Mouse (Mus musculus) skeletal muscle tissue, adult 2 months (tissue): ENCODE data around the gene Ppp1r27.
"Not testable (repeated sequence)": the region's sequence is repeated elsewhere in the genome, so short reads cannot be mapped to it uniquely, and the experiment has no call there.

Experiments
- DNase-seq: peaks from one replicate; pipeline ENCODE4 v3.0.0-alpha.2; 2012; ENCODE audit warnings: low read depth, low spot score

Gene Ppp1r27

DNA sequence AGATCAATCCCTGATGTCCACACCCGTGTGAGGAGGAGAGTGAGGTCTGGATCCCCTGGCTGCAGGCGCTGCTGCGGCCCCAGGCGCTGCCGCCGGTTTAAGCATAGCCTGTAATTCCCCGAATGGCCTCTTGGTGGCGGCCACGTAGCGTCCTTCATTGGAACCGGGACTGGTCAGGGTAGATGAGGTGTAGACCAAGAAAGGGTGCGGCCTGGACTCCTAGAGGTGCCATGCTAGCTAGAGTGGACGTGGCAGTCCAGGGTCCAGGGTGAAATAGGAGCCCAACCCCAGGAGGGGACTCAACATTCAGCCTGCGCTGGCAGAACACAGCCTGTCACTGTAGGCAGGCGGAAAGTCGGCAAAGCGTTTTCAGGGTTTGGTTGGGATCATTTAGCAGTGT lies 35.3 kb downstream of the Ppp1r27 start:
- DNase-seq = peak; percentile 77

DNA sequence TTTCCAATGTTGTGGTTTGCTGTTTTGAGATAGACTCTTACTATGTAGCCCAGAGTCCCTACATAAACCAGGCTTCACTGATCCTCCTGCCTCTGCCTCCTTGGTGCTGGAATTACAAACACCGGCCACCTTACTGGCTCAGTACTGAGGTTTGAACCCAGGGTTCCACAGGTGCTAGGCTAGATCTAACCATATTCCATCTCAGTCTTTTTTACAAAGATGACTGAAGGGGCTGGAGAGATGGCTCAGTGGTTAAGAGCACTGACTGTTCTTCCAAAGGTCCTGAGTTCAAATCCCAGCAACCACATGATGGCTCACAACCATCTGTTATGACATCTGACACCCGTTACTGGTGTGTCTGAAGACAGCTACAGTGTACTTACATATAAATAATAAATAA lies 36.7 kb downstream of the Ppp1r27 start:
- not testable (repeated sequence) for DNase-seq

DNA sequence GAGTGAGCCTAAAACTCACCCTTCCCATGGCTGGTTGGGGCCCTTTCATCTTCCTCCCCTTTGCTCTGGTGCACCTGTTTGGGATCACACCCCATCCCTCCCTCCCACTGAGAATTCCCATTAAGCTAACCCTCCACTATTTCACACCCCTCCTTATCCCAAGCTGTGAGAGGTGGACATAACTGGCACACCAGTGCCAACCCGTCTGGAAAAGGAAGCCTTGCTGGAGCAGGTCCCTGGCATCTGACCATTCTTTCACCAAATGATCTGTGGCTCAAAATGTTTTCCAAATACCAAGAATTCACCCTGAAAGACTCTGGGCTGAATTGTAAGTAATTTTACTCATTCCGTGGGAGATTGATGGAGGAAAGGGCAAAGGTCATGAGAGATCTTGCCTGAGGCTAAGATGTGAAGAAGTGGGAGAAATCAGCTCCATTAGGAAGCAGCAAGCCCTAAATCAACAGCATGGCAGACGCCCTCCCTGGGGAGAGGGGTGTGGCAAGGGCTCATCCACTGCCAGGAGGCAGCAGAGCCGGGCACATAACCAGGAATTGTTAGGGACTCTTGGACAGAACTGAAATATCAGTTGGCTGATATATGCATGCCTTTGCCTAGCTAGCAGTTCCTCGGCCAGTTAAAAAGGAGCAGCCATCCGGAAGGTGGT lies 38.0 kb downstream of the Ppp1r27 start:
- DNase-seq = no peak

DNA sequence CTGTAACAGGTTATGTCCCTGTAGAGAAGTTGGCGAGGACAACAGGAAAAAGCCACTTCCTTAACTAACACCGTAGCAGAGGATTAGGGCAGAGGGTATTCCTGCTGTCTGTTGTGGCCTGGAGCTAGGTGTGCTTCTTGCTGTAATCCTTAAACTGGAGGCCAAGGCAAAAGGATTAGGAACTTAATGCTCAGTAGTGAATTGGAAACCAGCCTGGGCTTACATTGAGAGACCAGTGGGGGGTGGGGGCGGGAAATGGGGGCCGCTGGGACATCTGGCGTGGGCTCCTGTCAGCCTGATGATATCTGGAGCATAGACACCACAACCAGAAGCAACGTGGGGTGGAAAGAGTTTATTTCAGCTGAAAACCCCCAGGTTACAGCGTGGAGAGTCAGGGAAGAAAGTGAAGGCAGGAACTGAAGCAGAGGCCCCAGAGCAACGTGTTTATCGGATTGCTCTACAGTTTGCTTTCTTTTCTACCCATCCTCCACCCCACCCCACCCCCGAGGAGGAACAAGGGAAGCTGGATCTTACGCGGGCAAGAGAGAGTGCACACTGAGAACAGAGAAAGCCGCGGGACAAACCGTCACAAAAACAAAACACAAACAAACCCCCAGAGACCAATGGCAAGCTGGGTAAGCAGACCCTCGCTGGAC lies 40.4 kb downstream of the Ppp1r27 start:
- DNase-seq = no peak

DNA sequence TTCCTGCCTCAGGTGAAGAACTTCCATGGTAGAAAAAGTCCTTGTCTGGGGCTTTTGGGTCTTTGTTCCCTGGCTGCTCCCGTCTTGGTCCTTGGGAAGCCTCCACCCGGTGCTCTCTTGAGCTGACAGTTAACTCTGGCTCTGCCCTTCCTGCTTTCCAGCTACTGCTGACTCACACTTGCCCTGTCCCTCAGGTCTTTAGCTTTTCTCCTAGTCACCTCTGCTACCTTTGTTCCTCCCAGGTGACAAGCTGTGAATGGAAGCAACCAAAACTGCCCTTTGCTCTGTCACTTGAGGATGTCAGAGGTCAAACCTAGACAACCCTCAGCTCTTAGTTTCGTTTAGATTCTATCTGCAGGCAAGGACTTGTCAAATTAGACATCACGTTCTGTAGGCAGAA lies 41.0 kb downstream of the Ppp1r27 start:
- DNase-seq = no peak

DNA sequence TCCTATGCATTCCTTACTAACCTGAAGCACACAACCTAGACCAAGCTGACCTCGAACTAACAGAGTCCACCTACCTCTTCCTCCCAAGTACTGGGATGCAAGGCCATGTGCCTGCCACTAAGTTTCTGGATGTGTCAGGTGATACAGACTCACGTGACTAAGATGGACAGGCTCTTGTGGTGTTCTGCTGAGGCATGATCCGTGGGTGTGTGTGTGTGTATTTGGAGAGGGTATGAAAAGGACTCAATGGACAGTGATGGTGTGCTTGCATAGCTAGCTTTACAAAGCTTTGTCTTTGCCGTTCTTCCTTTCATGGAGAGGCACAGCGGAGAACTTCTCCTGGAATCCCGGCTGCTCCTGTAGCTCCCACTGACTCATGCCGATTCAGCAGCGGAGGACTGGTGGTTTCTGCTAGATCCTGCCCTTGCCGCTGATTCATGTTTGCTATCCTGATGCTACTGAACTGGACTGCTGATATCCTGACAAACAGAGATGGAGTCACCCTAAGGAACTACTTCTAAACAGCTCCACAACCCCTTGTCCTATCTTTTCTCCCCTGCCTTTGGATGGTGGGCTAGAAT lies 42.6 kb downstream of the Ppp1r27 start:
- DNase-seq = no peak

DNA sequence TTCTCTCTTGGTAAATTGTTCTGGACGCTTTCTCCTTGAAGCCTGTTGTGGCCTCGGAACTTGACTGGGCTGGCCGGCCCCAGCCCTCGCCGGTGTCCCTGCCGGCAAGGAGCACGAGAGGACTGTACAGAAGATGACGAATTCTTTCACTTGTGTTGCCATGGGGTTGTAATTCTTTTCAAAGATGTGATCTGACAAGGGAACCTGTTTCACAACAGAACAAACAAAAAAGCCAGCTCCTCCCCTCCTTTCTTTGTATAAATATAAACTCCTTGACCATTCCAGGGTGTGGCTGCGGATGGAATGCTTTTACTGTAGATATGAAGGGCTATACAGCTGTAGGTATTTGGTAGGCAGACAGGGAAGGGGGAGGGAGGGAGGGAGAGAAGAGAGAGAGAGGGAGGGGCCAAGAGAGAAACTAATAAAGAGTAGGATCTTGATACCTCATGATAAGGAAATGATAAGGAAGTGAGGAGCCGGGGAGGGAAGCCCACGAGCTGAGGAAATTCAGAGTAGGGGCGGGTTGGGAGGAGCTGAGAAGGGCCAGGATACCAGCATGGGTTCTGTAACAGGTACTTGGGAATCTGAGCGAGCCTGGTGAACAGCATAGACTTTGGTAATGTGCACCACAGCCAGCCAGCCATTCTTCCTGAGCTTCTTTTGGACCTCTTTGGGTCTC lies 43.2 kb downstream of the Ppp1r27 start:
- DNase-seq = no peak

DNA sequence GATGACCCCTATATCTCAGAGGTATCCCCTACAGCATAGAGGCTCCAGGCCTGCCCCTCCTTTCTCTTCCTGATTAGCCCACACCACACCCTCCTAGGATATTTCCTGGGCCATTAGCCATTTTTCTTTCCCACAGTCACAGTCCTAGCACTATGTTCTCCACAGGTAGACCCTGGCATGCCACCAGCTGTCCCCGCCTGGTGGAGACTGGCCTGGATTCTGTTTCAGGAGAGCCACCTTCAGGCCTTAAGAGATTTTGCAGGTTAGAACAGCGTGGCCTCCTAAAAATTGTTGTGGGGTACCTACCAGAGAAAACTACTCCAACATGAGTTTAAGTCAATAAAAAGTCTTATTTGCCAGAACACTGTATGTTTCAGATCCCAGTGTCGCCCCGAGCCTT lies 44.0 kb downstream of the Ppp1r27 start:
- no peak for DNase-seq

DNA sequence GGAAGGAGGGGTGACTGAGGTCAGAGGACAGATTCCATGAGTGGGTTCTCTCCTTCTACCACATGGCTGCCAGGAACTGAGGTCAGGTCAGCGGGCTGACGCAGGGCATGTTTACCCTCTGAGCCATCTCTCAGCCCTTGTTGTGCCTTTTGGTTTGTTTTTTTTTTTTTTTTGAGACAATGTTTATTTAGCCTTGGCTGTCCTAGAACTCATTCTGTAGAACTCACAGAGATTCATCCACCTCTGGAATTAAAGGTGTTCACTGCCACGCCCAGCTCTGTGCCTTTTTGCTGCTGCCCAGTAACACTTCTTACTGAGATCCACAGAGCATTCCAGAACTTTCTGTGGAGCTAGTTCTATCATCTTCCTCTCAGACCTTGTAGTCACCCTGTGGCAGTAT lies 45.3 kb downstream of the Ppp1r27 start:
- DNase-seq = no peak

DNA sequence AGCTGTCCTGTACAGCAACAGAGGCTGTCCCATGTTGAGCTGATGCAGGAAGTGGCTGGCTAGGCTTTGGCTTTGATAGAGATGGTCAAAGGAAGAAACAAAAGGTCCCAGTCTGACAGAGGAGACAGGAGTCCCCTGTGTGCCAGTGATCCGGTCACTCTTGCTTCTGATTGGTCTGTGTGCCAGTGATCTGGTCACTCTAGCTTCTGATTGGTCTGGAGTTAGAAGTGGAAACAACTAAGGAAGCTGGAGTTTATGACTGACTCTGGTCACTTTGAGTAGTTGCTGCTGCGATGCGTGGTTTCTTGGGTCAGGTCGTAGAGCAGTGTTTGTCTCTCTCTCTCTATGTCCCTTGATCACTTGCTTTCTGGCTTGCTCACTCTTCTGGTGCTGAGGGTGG lies 49.2 kb downstream of the Ppp1r27 start:
- DNase-seq = no peak

DNA sequence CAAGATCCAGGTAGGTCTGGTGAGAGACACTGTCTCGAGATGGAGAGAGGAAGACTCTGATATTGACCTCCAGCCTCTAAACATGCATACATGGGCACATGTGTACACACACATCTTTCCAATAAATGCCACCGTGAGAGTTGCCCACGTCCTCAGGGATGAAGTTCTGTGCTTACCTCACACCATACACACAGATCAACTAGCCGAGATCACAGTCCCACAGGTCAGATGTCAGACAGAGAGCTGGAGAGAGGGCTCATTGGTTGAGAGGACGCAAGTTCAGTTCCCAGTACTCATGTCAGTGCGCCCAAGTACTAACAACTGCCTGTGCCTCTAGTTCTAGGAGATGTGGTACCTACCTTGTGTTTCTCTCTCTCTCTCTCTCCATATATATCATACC lies 49.9 kb downstream of the Ppp1r27 start:
- DNase-seq = no peak

DNA sequence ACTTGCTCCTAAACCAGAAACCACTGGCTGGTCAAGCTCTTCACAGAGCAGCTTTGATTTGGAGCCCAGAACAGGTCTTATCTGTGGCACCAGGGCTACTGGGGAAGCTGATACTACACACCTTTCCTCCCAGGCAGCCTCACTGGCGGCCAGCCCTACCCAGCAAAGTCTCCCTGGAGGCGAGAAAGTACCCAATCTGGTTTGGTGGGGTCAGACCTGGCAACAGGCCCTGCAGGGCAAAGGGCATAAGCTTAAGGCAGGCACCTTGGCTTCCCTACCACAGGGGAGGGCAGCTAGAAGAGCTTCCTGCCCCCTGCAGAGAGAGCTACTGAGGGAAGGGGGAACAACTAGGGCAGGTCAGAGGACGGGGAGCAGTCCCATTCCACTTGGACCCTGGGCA lies 50.6 kb downstream of the Ppp1r27 start:
- DNase-seq = no peak
